Mouse (Mus musculus) olfactory bulb, adult 2 months (tissue): ENCODE data around the gene Crcp.

Experiments used
- CTCF ChIP-seq: fragments of 200-500 bp; IDR thresholded peaks from 2 replicates; pipeline ENCODE4 v1.5.1; 2012; ENCODE audit warnings: low read depth, mild to moderate bottlenecking, low read length, moderate library complexity; ENCODE audit not compliant: insufficient read depth
- POLR2A ChIP-seq: fragments of 200-500 bp; IDR thresholded peaks from 2 replicates; pipeline ENCODE4 v1.6.1; 2012; ENCODE audit warnings: mild to moderate bottlenecking, low read depth, low read length, moderate library complexity; ENCODE audit not compliant: insufficient read depth

DNA sequence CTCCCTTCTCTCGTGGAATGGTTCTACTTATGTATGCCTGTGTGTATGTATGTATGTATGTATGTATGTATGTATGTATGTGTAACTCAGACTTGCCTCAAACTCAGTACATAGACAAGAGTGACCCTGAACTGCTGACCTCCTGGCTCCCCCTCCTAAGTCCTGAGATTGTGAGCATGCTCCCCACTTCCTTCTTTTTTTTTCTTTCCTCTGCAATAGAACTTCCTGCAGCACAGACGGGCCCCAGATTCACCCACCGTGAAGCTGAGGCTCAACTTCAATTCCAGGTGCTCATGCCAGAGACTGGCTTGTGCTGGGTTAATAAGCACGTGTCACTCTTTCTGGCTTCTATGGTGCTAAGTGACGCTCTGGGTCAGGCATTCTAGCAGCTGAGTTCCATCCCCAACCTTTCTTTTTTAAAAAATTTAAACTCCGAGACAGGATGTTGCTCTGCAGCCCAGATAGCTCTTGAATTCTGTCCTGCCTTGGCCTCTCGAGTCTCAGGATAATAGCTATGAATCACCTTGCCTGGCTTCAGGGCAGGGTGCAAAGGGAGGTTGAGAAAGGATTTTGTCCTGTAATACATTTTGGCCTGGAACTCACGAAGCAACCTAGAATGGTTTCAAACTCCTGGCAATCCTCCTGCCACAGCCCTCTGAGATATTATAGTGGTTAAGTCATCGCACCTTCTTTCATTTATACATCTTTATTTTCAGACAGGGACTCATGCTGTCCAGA, 49.2 kb downstream of the Crcp start:
- no peak for TF ChIP-seq CTCF
- TF ChIP-seq POLR2A, result no peak
